Mouse (Mus musculus) small intestine, adult 2 months (tissue): ENCODE data around the gene Atoh1. TPM values are rescaled to one million over a fixed set of nuclear protein-coding genes. Genes with fewer than 3 reads are reported as not detected.

ENCODE experiments used
- H3K27ac ChIP-seq: fragments of 200-500 bp; 2 replicates; pipeline ENCODE4 v1.5.1; 2012; ENCODE audit warnings: low read depth, low read length, control low read depth, inconsistent platforms; ENCODE audit not compliant: insufficient read depth
- H3K27me3 ChIP-seq: fragments of 200-500 bp; 2 replicates; pipeline ENCODE4 v1.6.1; 2012; ENCODE audit warnings: mild to moderate bottlenecking, moderate library complexity, low read length, inconsistent platforms; ENCODE audit not compliant: control insufficient read depth, insufficient read depth
- H3K36me3 ChIP-seq: fragments of 200-500 bp; 2 replicates; pipeline ENCODE4 v1.6.1; 2012; ENCODE audit warnings: mild to moderate bottlenecking, low read length, control low read depth, inconsistent platforms; ENCODE audit not compliant: control insufficient read depth, insufficient read depth
- H3K4me1 ChIP-seq: fragments of 200-500 bp; 2 replicates; pipeline ENCODE4 v1.6.1; 2012; ENCODE audit warnings: low read length, inconsistent platforms, mixed read lengths; ENCODE audit not compliant: control insufficient read depth, insufficient read depth, insufficient read length
- H3K4me3 ChIP-seq: fragments of 200-500 bp; 2 replicates; pipeline ENCODE4 v1.5.1; 2012; ENCODE audit warnings: low read depth, mild to moderate bottlenecking, control low read depth, inconsistent platforms, low read length, moderate library complexity
- CTCF ChIP-seq: fragments of 200-500 bp; IDR thresholded peaks from 2 replicates; pipeline ENCODE4 v1.5.1; 2012; ENCODE audit warnings: low read depth, mild to moderate bottlenecking, control low read depth, inconsistent platforms, low read length, moderate library complexity, mixed read lengths; ENCODE audit not compliant: insufficient replicate concordance, insufficient read length; ENCODE audit errors: extremely low read depth
- POLR2A ChIP-seq: fragments of 200-500 bp; IDR thresholded peaks from 2 replicates; pipeline ENCODE4 v1.6.1; 2012; ENCODE audit warnings: low read depth, mild to moderate bottlenecking, control low read depth, inconsistent platforms, low read length, moderate library complexity
- WGBS: fragments of 180-500 bp; shearing (Covaris S2); methylation state at CpG from one replicate; pipeline ENCODE4 v1.1.7; 2018; 5-methylcytosine and 5-hydroxymethylcytosine counted together
- polyA plus RNA-seq: library from polyadenylated mRNA; depleted of rRNA; stranded (reverse); fragments of >200 nt; gene quantifications from 2 replicates; pipeline ENCODE4 v1.2.3, GENCODE M21; 2012

Gene Atoh1
- polyA plus RNA-seq, 1 experiment = 26.8 TPM

DNA sequence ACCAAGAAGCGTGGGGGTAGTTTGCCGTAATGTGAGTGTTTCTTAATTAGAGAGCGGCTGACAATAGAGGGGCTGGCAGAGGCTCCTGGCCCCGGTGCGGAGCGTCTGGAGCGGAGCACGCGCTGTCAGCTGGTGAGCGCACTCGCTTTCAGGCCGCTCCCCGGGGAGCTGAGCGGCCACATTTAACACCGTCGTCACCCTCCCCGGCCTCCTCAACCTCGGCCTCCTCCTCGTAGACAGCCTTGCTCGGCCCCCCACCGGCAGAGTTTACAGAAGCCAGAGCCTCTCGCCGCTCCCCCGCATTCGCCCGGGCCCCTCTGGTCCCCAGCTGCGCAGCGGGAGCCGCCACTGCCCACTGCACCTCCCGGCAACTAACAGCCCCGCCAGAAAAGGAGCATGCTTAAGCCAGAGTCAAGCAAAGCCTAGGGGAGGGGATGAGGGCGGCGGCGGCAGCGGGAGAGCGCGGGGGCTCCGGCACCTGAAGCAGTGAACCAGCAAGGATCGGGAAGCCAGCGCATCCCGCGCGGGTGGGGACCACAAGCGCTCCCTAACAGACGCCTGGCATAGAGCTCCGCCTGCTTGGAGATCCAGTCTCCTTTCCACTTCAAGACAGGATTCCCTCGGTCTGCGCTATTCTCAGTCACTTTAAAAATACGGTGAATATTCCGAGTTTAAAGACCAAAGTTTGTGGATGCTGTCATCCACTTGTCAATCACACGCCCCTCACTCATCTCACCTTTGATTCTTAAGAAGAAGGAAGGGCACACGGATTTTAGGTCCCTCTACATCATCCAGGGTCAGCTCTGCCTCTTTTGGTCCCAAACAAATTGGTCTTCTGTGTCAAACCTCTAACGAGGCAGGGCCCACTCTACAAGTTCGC is 5.8 kb downstream of the Atoh1 start:
- no peaks in the 10 kb centered on the region for H3K36me3 ChIP-seq
- H3K27me3 ChIP-seq = peaks cover 43% of the 10 kb centered on the region
- peak overlapping the region; percentile 52 for H3K4me3 ChIP-seq
- peak overlapping the region; percentile 51 for H3K27ac ChIP-seq
- H3K4me1 ChIP-seq = peaks cover 9% of the 10 kb centered on the region
- TF ChIP-seq POLR2A = 0 out of 2 replicates have a peak, but pooled peaks have one; percentile 23
- no peak for TF ChIP-seq CTCF
- 10% methylated on average over 54 of the region's 54 CpGs for WGBS

DNA sequence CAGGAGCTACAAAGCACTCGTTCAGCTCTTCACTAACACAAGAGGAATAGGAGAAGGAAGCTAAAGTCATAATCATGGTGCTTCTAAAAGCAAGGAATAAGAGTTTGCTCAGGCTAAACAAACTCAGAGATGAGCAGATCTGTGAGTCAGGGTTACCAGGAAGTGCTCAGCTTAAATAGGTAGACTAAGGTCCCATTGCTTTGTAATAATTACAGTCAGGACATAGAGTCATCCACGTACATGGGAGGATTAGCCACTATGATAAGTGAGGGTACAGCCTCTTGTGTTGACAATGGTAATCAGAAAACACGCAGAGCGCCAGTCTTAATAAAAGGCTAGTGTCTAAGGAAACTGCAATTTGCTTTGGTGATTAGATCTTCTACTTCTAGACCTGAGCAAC is 7.4 kb downstream of the Atoh1 start:
- TF ChIP-seq CTCF = no peak
- no peak for TF ChIP-seq POLR2A
- H3K27ac ChIP-seq = 0 out of 2 replicates have a peak overlapping the region, but pooled peaks have one; percentile 17
- WGBS = 29% methylated on average over 4 of the region's 4 CpGs

DNA sequence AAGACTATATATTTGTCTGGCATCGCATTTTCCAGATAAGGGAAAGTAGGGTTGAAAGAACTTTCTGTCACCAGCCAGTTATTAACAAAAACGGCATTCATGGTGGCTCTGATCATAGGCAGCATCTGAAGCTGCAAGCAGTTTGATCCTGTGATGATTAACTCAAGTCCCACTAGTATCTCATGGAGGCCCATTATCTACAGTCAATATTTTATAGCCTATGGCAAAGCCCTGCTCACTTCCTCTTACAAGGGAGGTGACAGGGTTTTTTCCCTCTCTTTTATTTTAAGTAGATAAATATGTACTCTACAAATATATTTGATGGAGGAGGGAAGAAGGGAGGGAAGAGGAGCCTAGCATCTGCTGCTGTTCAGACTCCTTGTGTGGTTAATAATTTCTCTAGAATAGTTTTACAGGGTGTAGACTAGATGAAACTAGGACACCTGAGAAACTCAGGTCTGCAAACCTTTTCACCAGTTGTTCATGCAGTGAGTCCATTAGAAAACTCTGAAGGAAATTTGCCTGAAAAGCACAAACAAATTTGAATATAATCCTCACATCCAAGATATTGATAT is 14.1 kb downstream of the Atoh1 start:
- no peak overlapping the region for H3K4me3 ChIP-seq
- TF ChIP-seq CTCF (no peak), POLR2A (no peak)

More for the DNA sequence above, 7.4 kb downstream of the Atoh1 start:
- no peak overlapping the region for H3K4me3 ChIP-seq
- peaks cover 6% of the 10 kb centered on the region for H3K4me1 ChIP-seq
- peaks cover 30% of the 10 kb centered on the region for H3K27me3 ChIP-seq
- no peaks in the 10 kb centered on the region for H3K36me3 ChIP-seq

DNA sequence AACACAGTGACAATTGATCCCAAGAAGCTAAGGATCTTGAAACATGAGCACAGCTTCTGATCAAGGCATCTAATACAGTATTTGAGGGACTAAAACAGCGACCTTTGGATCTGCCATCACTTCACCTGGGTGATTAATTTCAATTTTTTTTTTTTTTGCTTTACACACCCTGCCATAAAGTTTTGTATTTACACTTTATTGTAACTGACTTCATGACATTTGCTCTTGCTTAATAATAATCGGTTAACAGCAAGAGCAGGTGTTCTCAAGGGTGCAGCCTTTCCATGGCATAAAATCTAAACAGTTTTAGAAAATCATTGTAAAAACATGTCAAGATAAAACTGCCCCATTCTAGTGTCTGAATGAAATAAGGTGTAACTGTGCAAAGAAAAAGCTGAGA is 25.6 kb downstream of the Atoh1 start:
- 21% methylated on average over 2 of the region's 2 CpGs for WGBS
- no peaks in the 10 kb centered on the region; the same call in 1 of the 2 replicates for H3K4me1 ChIP-seq
- H3K27me3 ChIP-seq = no peaks in the 10 kb centered on the region
- peak overlapping the region; percentile 33; the same call in 1 of the 2 replicates for H3K27ac ChIP-seq
- no peaks in the 10 kb centered on the region for H3K36me3 ChIP-seq
- H3K4me3 ChIP-seq = no peak overlapping the region
- TF ChIP-seq POLR2A (no peak), CTCF (no peak)

More for the DNA sequence above, 14.1 kb downstream of the Atoh1 start:
- Histone ChIP-seq H3K27ac (no peak overlapping the region), H3K27me3 (no peaks in the 10 kb centered on the region), H3K4me1 (no peaks in the 10 kb centered on the region), H3K36me3 (no peaks in the 10 kb centered on the region)
- WGBS = 23% methylated on average over 2 of the region's 2 CpGs

DNA sequence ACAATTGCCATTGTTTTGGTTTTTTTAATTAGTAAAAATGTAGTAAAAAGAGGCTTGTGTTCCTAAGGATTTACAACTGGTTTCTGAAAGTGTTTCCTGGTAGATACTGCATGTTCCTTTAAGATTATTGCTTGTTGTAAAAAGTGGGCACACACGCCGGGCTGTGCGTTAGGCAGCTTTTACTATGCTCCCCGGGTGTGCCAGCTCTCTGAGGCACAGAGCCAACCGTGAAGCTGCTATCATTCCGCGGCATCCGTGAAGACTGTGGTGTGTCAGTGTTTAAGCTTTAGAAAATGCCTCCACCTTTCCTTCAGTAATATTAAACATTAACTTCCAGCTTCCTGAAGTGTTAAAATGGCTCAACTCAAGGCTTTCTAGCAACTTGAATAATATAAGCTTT is 35.0 kb downstream of the Atoh1 start:
- Histone ChIP-seq H3K36me3 (no peaks in the 10 kb centered on the region), H3K27me3 (no peaks in the 10 kb centered on the region), H3K4me3 (no peak overlapping the region), H3K4me1 (no peaks in the 10 kb centered on the region), H3K27ac (no peak overlapping the region)
- 28% methylated on average over 8 of the region's 8 CpGs for WGBS
- TF ChIP-seq POLR2A (no peak), CTCF (no peak)

DNA sequence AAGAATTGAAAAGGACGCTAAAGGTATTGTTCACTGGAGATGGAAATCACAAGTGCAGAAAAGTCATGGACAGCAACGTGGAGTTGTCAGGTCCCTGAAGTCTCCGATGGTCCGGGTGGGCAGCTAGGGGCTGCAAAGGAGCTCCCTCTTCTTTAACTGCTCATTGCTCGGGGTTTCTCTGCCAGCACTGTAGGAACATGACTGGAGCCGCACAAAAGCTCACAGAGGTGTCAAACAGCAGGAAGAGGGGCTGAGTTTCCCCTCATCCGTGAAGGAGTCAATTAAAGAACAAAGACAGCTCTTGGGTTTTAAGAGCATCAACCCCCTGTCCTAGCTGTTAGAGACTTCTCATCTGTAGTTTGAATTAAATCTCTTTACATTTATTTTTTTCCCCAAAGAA is 44.5 kb downstream of the Atoh1 start:
- Histone ChIP-seq H3K27ac (no peak overlapping the region), H3K4me3 (no peak overlapping the region), H3K27me3 (no peaks in the 10 kb centered on the region), H3K36me3 (no peaks in the 10 kb centered on the region), H3K4me1 (no peaks in the 10 kb centered on the region)
- TF ChIP-seq POLR2A (no peak), CTCF (no peak)
- 70% methylated on average over 7 of the region's 7 CpGs for WGBS
